Mouse (Mus musculus): Measurements from ENCODE around the gene Rnf4.

DNA sequence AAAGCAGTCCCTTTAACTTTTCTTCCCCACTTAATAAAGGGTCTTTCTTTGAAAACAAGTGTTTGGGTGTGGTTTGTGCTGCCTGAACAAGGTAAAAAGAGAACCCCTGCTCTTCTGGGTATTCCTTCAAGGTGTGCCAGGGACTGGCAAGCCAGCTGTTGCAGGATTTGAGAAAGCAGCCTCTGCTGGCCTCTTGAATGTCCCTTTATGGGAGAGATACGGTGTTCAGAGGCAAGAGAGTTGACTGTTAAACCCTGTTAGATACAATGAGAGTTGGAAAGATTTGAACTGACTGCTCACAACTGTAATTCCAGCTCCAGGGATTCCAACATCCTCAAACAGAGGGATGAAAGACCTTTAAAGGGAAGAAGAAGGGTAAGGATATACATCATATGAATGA, 2.0 kb upstream of the Rnf4 start:
- no peak for TF ChIP-seq POLR2A (IDR thresholded peaks at IDR 0.05; ENCODE audit: borderline replicate concordance, insufficient read depth, low read length)
- TF ChIP-seq CTCF (IDR thresholded peaks at IDR 0.05; ENCODE audit: borderline replicate concordance, insufficient read depth, low read depth, low read length), result no peak
